Mouse (Mus musculus) left cerebral cortex, adult 6 months (tissue): ENCODE results near the gene Rnf144b. TPM values are rescaled to one million over a fixed set of nuclear protein-coding genes. Genes with fewer than 3 reads are reported as not detected.

Experiments used
- long read RNA-seq, 2 experiments: library from polyadenylated mRNA; unstranded; transcript quantifications; one replicate each; pipeline ENCODE4 v2.0.0; 2019 to 2020
- polyA plus RNA-seq: library from polyadenylated mRNA; unstranded; fragments of <200 nt; fragmentation: Nextera tagmentation; gene quantifications from 2 replicates; pipeline ENCODE4 v1.2.3, GENCODE M21; 2021

Rnf144b gene
- 5.4 and 6.8 TPM in 2 replicates for polyA plus RNA-seq
- long read RNA-seq, experiment 1, full-length matches to known transcripts: 9 of 11 reads
- long read RNA-seq, experiment 1, partial matches to known transcripts: 0 of 11 reads
- long read RNA-seq, experiment 1, other reads (novel, unspliced or antisense): 2 of 11 reads
- long read RNA-seq, experiment 2, full-length matches to known transcripts: 3 of 5 reads
- long read RNA-seq, experiment 2, partial matches to known transcripts: 0 of 5 reads
- long read RNA-seq, experiment 2, other reads (novel, unspliced or antisense): 2 of 5 reads

DNA sequence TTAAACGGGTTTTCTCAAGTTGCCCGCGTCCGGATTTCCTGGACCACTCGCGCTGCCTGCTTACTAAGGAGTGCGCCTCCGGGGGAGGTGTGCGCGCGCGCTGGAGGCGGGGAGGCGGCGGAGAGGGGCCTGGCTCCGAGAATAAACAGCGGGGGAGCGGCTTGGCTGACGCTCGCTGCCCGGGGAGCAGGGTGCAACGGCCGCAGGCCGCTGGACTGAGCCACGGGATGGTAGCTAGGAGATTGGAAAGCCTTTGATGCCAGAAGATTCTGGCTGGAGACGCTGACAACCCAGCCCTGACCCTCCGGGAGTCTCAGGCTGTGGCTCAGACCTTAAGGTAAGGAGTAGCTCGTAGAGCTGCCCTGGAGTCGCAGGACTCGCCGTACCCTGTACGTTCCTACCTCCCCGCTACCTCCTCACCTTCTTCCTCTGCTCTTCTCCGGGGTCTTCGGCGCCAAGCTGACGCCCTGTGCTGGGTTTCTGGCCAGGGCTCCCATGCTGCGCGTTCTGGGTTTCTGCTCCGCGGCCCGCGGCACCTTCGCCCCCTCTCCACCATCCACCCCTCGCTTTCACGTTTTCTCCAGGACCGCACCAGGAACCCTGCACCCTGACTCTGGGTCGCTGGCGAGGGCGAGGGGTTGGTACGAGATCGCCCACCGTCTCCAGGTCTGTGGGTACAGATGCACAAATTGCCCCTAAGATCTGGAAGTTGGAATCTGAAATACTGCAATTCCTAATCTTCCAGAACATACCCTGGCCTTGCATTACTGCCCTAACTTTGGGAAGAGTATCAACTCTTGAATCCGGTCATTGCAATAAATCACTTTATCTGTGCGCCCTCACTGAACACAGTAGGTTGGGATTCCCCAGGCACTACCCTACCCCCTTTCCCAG, at the start of gene Rnf144b:
Gene Rnf144b, plus strand, starts transcription at position 120 of the 894 bp plus-strand sequence.

DNA sequence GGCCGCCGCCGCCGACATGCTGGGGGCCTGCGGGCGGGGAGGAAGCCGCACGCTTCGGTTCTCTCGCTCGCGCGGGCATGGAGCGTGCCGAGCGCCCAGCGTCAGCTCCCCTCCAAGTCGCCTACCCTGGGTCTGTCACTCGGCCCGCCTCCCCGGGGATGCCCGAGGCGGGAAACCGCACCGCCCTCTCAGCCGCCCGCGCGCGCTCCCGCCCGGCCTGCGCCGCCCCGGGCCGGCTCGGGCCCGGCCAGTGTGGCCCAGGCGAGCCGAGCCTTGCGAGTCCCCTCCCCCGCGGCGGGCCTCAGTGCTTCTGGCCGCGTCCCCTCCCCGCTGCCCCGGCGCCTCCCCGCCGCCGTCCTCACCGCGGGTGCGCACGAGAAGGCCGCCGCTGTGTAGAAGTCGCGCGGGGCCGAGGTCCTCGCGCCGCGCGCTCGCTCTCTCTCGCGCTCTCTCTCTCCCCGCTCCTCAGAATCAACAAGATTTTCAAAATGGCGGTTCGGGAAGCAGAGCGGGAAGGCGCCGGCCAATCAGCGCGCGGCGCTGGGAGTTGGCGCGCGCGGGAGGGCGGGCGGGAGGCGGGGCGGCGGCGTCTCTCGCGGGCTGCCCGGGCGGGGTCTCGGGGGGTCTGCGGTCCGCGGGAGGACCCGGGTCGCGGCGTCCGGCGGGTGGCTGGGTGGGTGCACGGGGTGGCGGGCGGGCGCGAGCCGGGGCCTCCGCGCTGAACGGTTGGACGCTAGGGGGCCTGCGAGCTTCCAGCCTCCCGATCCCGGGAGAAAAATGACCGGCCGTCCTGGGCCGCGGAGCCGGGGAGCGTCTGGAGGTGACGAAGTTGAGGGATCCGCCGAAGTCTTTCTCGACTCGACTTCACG, 16.5 kb upstream of the Rnf144b start, which contains the start of gene Dek:
Gene Dek, minus strand, starts transcription at position 491 of the 869 bp plus-strand sequence.

Other genes starting within 250 kb of the Rnf144b start
- 3.7 and 5.2 TPM in 2 replicates for gene Kif13a, start 192.8 kb upstream of the Rnf144b start, polyA plus RNA-seq
- 12.4 and 15.4 TPM in 2 replicates for gene Nhlrc1, start 107.8 kb upstream of the Rnf144b start, polyA plus RNA-seq
- 2.1 and 2.6 TPM in 2 replicates for gene Kdm1b, start 79.2 kb upstream of the Rnf144b start, polyA plus RNA-seq
- 12.3 and 14.6 TPM in 2 replicates for gene Tpmt, start 77.9 kb upstream of the Rnf144b start, polyA plus RNA-seq
- gene Dek, start 16.5 kb upstream of the Rnf144b start, polyA plus RNA-seq: 81.0 and 93.3 TPM in 2 replicates